Mouse (Mus musculus): ENCODE measurements around the gene Corin. TPM values are rescaled to one million over a fixed set of nuclear protein-coding genes. Genes with fewer than 3 reads are reported as not detected.

Corin gene
- polyA plus RNA-seq, 1 experiment from 2014 or later = 6.0 TPM

DNA sequence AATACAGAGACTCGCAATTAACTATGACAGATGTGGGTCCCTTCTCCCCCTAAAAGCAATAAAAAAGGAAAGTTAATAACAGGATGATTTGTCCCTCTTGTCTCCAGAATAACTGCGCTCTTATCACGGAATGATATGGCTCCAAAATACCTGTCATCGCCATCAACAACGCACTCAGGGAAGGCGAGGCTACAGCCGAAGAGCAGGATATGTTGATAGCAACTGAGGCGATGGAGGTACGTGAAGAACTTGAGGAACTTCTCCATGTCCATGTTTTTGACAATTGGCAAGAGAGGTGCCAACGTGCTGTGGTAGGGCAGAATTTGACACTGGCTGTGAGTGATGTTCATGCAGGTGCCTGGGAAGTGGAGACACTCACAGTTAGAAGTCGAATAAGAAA lies 69.2 kb downstream of the Corin start:
- Histone ChIP-seq H3K4me3 (replicated peaks) (no peak overlapping the region), H3K36me3 (no peaks in the 10 kb centered on the region), H3K4me2 (no peak overlapping the region), H3K27me3 (no peaks in the 10 kb centered on the region), H3K4me1 (no peaks in the 10 kb centered on the region), H3K27ac (no peak overlapping the region), H3K9ac (no peak overlapping the region), H3K9me3 (replicated peaks) (no peaks in the 10 kb centered on the region)
- ATAC-seq (replicated peaks; ENCODE audit: low FRiP score) = no peak
- 88% methylated on average over 11 of the region's 11 CpGs for WGBS

GRCm38 (mm10) chr5:72431856-72432255 lies 72.4 kb downstream of the Corin start:
- Histone ChIP-seq H3K27ac (no peak overlapping the region), H3K36me3 (no peaks in the 10 kb centered on the region), H3K27me3 (no peaks in the 10 kb centered on the region), H3K4me2 (no peak overlapping the region), H3K4me3 (replicated peaks) (no peak overlapping the region), H3K4me1 (no peaks in the 10 kb centered on the region), H3K9me3 (replicated peaks) (no peaks in the 10 kb centered on the region), H3K9ac (no peak overlapping the region)
- 69% methylated on average over 3 of the region's 3 CpGs for WGBS
- ATAC-seq (replicated peaks; ENCODE audit: low FRiP score) = no peak

- Histone ChIP-seq H3K27ac (no peak overlapping the region), H3K4me1 (no peaks in the 10 kb centered on the region), H3K4me2 (no peak overlapping the region), H3K27me3 (no peaks in the 10 kb centered on the region), H3K36me3 (no peaks in the 10 kb centered on the region), H3K9me3 (replicated peaks) (no peaks in the 10 kb centered on the region), H3K4me3 (replicated peaks) (no peak overlapping the region), H3K9ac (no peak overlapping the region)
- WGBS = 88% methylated on average over 4 of the region's 4 CpGs
- no peak for ATAC-seq (replicated peaks; ENCODE audit: low FRiP score)
These were observed 76.7 kb downstream of the Corin start for GRCm38 (mm10) chr5:72427556-72427955.

GRCm38 (mm10) chr5:72425342-72426010 lies 78.8 kb downstream of the Corin start:
- H3K27ac ChIP-seq = no peak overlapping the region
- no peaks in the 10 kb centered on the region for H3K27me3 ChIP-seq
- H3K4me2 ChIP-seq = no peak overlapping the region
- no peaks in the 10 kb centered on the region for H3K4me1 ChIP-seq
- no peak overlapping the region for H3K4me3 ChIP-seq (replicated peaks)
- ATAC-seq (replicated peaks; ENCODE audit: low FRiP score) = no peak
- no peak overlapping the region for H3K9ac ChIP-seq
- H3K36me3 ChIP-seq = no peaks in the 10 kb centered on the region
- H3K9me3 ChIP-seq (replicated peaks) = no peaks in the 10 kb centered on the region

- Histone ChIP-seq H3K4me2 (0 out of 2 replicates have a peak overlapping the region, but pooled peaks have one; percentile 7), H3K9ac (no peak overlapping the region), H3K4me1 (peaks cover 13% of the 10 kb centered on the region; the same call in 1 of the 2 replicates), H3K4me3 (replicated peaks) (no peak overlapping the region), H3K9me3 (replicated peaks) (no peaks in the 10 kb centered on the region), H3K27me3 (no peaks in the 10 kb centered on the region), H3K27ac (peak overlapping the region; percentile 18; the same call in 1 of the 2 replicates), H3K36me3 (no peaks in the 10 kb centered on the region)
- WGBS = 21% methylated on average over 10 of the region's 10 CpGs
- ATAC-seq (replicated peaks; ENCODE audit: low FRiP score) = peak; percentile 40; the same call in 1 of the 2 replicates
These were observed 92.4 kb downstream of the Corin start for GRCm38 (mm10) chr5:72411874-72412329.

DNA sequence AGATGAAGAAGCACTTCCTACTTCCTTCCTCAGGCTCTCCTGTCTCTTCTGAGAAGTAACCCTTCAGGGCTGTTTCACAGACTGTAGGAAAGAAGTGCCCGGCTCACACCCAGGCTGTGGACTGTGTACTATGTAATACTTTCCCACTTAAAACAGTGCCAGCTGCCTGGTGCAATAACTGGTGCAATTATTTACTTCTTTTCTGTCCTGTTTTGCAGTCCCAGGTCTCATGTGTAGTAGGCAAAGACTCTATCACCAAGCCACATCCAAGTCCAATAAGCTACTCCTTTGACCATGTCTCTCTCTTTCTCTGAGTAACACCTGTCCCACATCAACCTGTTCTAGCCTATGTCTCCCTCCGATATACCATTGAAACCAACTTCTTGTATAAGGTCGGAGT lies 93.4 kb downstream of the Corin start:
- 78% methylated on average over 3 of the region's 3 CpGs for WGBS
- Histone ChIP-seq H3K36me3 (no peaks in the 10 kb centered on the region), H3K27ac (no peak overlapping the region), H3K9ac (no peak overlapping the region), H3K4me2 (no peak overlapping the region), H3K9me3 (replicated peaks) (no peaks in the 10 kb centered on the region), H3K27me3 (no peaks in the 10 kb centered on the region), H3K4me1 (peaks cover 13% of the 10 kb centered on the region; the same call in 1 of the 2 replicates), H3K4me3 (replicated peaks) (no peak overlapping the region)
- no peak for ATAC-seq (replicated peaks; ENCODE audit: low FRiP score)

GRCm38 (mm10) chr5:72403376-72403775 lies 100.9 kb downstream of the Corin start:
- Histone ChIP-seq H3K4me1 (0 out of 2 replicates have a peak, but pooled peaks cover 5% of the 10 kb centered on the region), H3K27me3 (no peaks in the 10 kb centered on the region), H3K4me2 (no peak overlapping the region), H3K4me3 (replicated peaks) (no peak overlapping the region), H3K9ac (no peak overlapping the region), H3K9me3 (replicated peaks) (no peaks in the 10 kb centered on the region), H3K27ac (no peak overlapping the region), H3K36me3 (no peaks in the 10 kb centered on the region)
- 67% methylated on average over 9 of the region's 9 CpGs for WGBS
- ATAC-seq (replicated peaks; ENCODE audit: low FRiP score) = no peak

DNA sequence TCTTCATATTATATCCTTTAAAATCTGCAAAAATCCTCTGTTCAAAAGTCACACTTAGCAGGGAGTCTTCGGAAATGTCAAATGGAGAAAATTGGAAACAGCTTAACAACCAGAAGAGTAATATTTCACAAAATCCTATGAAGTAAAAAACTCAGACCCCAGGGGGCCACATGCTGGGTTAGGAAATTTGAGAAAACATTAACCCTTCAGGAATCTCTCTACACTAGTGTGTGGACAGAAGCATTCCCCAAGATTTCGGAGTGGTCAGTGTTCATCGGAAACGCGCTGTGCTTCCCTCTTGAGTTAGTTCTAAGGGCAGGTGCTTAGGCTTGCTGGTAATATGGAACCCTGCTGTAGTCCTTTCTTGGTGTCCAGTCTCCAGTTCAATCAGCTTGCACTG lies 101.4 kb downstream of the Corin start:
- H3K36me3 ChIP-seq = no peaks in the 10 kb centered on the region
- no peaks in the 10 kb centered on the region for H3K9me3 ChIP-seq (replicated peaks)
- H3K4me1 ChIP-seq = 0 out of 2 replicates have a peak, but pooled peaks cover 5% of the 10 kb centered on the region
- no peak overlapping the region for H3K9ac ChIP-seq
- no peaks in the 10 kb centered on the region for H3K27me3 ChIP-seq
- H3K4me2 ChIP-seq = no peak overlapping the region
- ATAC-seq (replicated peaks; ENCODE audit: low FRiP score) = no peak
- H3K4me3 ChIP-seq (replicated peaks) = no peak overlapping the region
- WGBS = 76% methylated on average over 5 of the region's 5 CpGs
- H3K27ac ChIP-seq = no peak overlapping the region

DNA sequence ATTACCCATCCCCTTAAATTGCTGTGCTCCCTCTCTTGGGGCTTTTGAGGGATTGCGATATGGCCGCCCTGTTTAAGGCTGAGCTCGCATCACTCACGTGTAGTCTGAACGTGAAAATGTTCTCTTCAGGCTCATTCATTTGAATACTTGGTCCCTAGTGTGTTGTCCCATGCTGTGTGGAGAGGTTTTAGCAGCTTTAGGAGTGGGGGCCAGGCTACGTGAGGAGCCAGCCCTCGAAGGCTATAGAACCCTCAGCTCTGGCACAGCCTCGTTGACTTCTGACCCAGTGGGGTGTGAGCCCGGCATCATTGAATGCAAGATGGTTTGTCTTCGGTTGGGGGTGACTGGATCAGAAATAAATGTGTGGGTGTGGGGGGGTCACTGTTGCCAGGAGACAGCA lies 102.5 kb downstream of the Corin start:
- no peak; the same call in 1 of the 2 replicates for ATAC-seq (replicated peaks; ENCODE audit: low FRiP score)
- 72% methylated on average over 10 of the region's 10 CpGs for WGBS
- Histone ChIP-seq H3K27ac (no peak overlapping the region), H3K4me2 (no peak overlapping the region), H3K36me3 (no peaks in the 10 kb centered on the region), H3K4me1 (no peaks in the 10 kb centered on the region), H3K4me3 (replicated peaks) (no peak overlapping the region), H3K27me3 (no peaks in the 10 kb centered on the region), H3K9me3 (replicated peaks) (no peaks in the 10 kb centered on the region), H3K9ac (no peak overlapping the region)

GRCm38 (mm10) chr5:72401251-72401650 lies 103.0 kb downstream of the Corin start:
- WGBS = 80% methylated on average over 3 of the region's 3 CpGs
- no peak overlapping the region for H3K27ac ChIP-seq
- H3K4me1 ChIP-seq = no peaks in the 10 kb centered on the region
- no peak for ATAC-seq (replicated peaks; ENCODE audit: low FRiP score)
- H3K36me3 ChIP-seq = no peaks in the 10 kb centered on the region
- H3K9ac ChIP-seq = no peak overlapping the region
- H3K4me3 ChIP-seq (replicated peaks) = no peak overlapping the region
- H3K4me2 ChIP-seq = no peak overlapping the region
- no peaks in the 10 kb centered on the region for H3K27me3 ChIP-seq
- H3K9me3 ChIP-seq (replicated peaks) = no peaks in the 10 kb centered on the region

- no peak overlapping the region for H3K4me3 ChIP-seq (replicated peaks)
- H3K4me1 ChIP-seq = no peaks in the 10 kb centered on the region
- 40% methylated on average over 1 of the region's 1 CpGs for WGBS
- no peak overlapping the region for H3K9ac ChIP-seq
- no peak overlapping the region for H3K4me2 ChIP-seq
- no peaks in the 10 kb centered on the region for H3K27me3 ChIP-seq
- no peaks in the 10 kb centered on the region for H3K9me3 ChIP-seq (replicated peaks)
- H3K27ac ChIP-seq = no peak overlapping the region
- ATAC-seq (replicated peaks; ENCODE audit: low FRiP score) = no peak
- H3K36me3 ChIP-seq = no peaks in the 10 kb centered on the region
These were observed 122.1 kb downstream of the Corin start for GRCm38 (mm10) chr5:72382148-72382547.

DNA sequence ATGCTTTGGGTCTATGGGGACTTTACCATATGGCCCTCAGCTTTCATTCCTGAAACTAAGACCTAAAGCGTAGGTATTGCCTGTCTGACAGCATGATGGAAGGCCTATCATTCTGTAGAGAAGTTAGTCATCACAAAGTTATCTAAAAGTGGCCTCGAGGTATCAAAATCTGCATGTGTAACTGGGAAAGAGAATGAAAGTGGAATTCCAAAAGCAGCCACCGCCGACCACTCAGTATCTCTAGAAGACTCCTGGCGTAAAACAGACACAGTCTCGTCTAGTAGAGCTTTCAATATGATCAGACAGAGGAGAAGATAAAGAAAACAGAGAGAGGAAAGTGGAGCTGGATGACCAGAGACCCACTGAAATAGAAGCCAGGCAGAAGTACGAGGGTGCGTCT lies 123.7 kb downstream of the Corin start:
- WGBS = 75% methylated on average over 8 of the region's 8 CpGs
- no peaks in the 10 kb centered on the region for H3K4me1 ChIP-seq
- no peaks in the 10 kb centered on the region for H3K27me3 ChIP-seq
- no peak overlapping the region for H3K27ac ChIP-seq
- H3K4me3 ChIP-seq (replicated peaks) = no peak overlapping the region
- no peak for ATAC-seq (replicated peaks; ENCODE audit: low FRiP score)
- no peaks in the 10 kb centered on the region for H3K9me3 ChIP-seq (replicated peaks)
- H3K4me2 ChIP-seq = no peak overlapping the region
- H3K9ac ChIP-seq = no peak overlapping the region
- no peaks in the 10 kb centered on the region for H3K36me3 ChIP-seq

- no peaks in the 10 kb centered on the region for H3K27me3 ChIP-seq
- no peaks in the 10 kb centered on the region for H3K36me3 ChIP-seq
- H3K27ac ChIP-seq = no peak overlapping the region
- H3K9me3 ChIP-seq (replicated peaks) = no peaks in the 10 kb centered on the region
- H3K4me2 ChIP-seq = no peak overlapping the region
- no peak overlapping the region for H3K9ac ChIP-seq
- no peak for ATAC-seq (replicated peaks; ENCODE audit: low FRiP score)
- no peak overlapping the region for H3K4me3 ChIP-seq (replicated peaks)
- 79% methylated on average over 3 of the region's 3 CpGs for WGBS
- no peaks in the 10 kb centered on the region for H3K4me1 ChIP-seq
These were observed 136.3 kb downstream of the Corin start for GRCm38 (mm10) chr5:72368004-72368403.
